1 mouse cellular context compared by ENCODE assay signal in genomic region chr4:147123797-147124196, GRCm38 (mm10). TPM values are rescaled to one million over a fixed set of nuclear protein-coding genes. Genes with fewer than 3 reads are reported as not detected.
"Had no signal": no experiment of that assay in that cellular context is flagged by ENCODE, and none has a peak within 500 bp of the region (broad histone marks: within the 10 kb centered on the region; RNA-seq: fewer than 3 reads in every experiment).

No protein-coding gene starts in this region.

RNA-seq across cellular contexts. Expression of gene Zfp991, which starts 8.0 kb away (rescaled TPM):
- polyA plus RNA-seq: liver, adult 2 months had no signal
